Mouse (Mus musculus) left cerebral cortex, adult 8-10 months (tissue): ENCODE data around the gene Hist2h3c1. TPM values are rescaled to one million over a fixed set of nuclear protein-coding genes. Genes with fewer than 3 reads are reported as not detected.
"Not testable (repeated sequence)": the region's sequence is repeated elsewhere in the genome, so short reads cannot be mapped to it uniquely, and the experiment has no call there.

Source experiments
- DNase-seq, 2 experiments: peaks; one replicate each; pipeline ENCODE4 v3.0.0; 2022; ENCODE audit warnings: low spot score in 2 of 2
- total RNA-seq, 4 experiments: library from RNA; stranded (reverse); gene quantifications; 2 replicates each; pipeline ENCODE4 v1.2.4; 2022

The Hist2h3c1 gene
- total RNA-seq, 4 experiments from 2014 or later, result not detected

GRCm38 (mm10) chr3:96234914-96235313 lies 11.6 kb upstream of the Hist2h3c1 start:
- no peak for DNase-seq

- no peak for DNase-seq
These were observed 10.6 kb upstream of the Hist2h3c1 start for GRCm38 (mm10) chr3:96235836-96236235.

- no peak for DNase-seq
These were observed 9.6 kb upstream of the Hist2h3c1 start for GRCm38 (mm10) chr3:96236834-96237334.

- DNase-seq, result no peak
These were observed 9.1 kb upstream of the Hist2h3c1 start for GRCm38 (mm10) chr3:96237335-96237903.

DNA sequence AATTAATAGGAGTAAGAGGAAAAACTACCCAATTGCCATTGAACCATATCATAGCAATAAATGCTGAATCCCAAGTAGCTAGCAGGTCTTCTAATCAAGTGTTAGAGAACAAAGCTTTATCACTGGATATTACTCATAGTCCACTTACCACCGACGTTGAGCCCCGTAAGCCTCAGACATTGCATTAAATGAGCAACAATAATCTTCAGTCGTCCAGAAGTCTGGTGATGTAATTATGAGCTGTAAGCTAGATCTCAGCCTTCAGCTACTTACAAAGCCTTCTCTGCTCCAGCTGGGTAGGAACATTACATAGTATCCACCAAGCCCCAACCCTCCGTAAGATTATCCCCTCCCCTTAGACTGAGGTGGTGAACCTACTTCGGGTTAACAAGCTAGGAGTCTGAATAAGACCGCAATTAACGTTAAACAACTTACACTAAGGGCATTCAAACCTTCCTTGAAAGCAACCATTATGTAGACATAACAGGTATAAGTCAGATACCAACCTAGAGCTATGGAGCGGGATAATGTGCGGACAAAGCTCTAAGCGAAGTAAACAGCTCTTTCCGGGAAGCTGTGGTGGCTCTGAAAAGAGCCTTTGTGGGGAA lies 8.5 kb upstream of the Hist2h3c1 start:
- DNase-seq, result no peak

- not testable (repeated sequence) for DNase-seq
These were observed 7.3 kb upstream of the Hist2h3c1 start, which contains the start of gene Hist2h3c2 for GRCm38 (mm10) chr3:96238954-96239793. Hist2h3c2 (minus strand) TSS chr3:96239127.

GRCm38 (mm10) chr3:96239949-96240798 lies 6.3 kb upstream of the Hist2h3c1 start, which contains the start of gene Hist2h2aa2:
Hist2h2aa2 (minus strand) TSS chr3:96240276.
- peak; percentile 92 to 100 for DNase-seq

DNA sequence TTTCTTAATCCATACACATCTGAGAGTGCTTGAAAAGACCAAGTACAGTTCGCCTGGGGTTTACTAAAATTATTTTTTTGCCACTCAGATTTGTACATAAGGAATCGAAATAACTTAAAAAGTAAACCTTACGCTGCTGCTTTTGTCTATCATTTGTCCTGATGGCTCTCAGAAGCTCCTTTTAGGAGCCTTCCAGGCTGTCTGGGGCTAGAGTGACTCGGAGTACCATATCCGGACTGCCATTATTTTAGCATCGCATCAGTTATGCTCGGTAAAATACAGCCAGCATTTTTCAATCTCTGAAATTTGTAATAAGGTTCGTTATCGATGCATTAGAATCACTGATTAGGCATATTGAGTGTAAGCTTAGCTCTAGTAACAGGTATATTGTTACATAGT lies 5.7 kb upstream of the Hist2h3c1 start:
- no peak for DNase-seq

DNA sequence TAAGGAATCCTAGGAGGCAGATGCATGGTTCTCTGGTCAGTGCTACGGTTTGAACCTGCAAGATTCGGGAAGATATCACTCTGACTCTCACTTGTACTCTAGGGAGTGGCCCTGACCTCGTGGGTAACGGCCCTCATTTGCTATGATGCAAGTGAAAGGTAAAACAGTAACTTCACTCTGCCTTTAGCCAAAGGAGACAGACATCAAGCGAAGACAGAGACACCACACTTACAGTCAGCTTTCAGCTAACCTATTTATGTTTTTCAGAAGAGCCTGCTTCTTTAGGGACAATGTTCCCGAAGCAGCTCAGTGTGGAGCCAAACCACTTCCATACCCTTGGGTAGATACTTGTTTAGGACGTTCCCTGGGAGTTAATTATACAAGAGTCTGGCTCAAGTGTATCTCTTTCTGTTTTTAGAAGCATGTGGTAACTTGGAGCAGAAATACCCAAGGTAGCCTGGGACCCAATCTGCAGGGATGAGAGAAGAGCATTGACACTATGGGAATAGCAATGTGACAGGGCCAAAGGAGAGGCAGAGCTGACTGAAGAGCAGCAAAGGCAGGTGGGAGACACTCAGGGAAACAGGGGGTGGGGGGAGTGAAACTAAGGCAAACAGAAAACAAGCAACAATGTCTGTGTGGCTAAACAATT lies 2.4 kb upstream of the Hist2h3c1 start:
- no peak for DNase-seq

DNA sequence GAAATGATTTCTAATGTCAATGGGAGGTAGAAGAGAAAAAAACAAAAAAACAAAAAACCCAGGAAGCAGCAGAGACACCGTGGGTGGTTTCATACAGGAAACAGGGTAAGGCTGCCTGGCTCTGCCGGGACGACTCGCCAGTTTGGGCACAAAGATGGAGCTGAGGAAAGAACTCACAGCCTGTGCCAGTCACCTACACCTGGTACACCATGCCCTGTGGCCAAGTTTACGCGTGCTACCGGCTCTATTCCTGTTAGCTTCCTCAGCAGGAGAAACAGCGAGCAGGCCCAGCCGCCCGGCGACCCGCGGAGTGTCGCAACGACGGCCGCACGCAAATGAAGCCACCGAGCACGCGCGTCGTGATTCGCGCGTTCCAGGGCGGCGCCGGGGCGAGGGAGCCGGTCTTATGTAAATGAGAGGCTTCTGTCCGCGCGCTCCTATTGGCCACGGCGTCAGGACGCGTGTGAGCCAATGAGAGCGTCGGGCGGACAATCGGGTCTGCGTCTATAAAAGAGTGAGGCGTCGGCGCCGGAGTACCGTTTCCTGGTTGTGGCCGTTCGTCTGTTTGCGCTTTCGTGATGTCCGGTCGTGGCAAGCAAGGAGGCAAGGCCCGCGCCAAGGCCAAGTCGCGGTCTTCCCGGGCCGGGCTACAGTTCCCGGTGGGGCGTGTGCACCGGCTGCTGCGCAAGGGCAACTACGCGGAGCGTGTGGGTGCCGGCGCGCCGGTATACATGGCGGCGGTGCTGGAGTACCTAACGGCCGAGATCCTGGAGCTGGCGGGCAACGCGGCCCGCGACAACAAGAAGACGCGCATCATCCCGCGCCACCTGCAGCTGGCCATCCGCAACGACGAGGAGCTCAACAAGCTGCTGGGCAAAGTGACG lies 1.2 kb upstream of the Hist2h3c1 start, which contains the start of gene Hist2h2aa1:
Hist2h2aa1 (plus strand) TSS at position 495 of the 884 bp plus-strand sequence.
- DNase-seq, result peak; percentile 82 to 89

- DNase-seq, result not testable (repeated sequence)
These were observed 467 bp upstream of the Hist2h3c1 start for GRCm38 (mm10) chr3:96246018-96246417.

GRCm38 (mm10) chr3:96247356-96248140 lies 1.1 kb downstream of the Hist2h3c1 start:
- no peak for DNase-seq

DNA sequence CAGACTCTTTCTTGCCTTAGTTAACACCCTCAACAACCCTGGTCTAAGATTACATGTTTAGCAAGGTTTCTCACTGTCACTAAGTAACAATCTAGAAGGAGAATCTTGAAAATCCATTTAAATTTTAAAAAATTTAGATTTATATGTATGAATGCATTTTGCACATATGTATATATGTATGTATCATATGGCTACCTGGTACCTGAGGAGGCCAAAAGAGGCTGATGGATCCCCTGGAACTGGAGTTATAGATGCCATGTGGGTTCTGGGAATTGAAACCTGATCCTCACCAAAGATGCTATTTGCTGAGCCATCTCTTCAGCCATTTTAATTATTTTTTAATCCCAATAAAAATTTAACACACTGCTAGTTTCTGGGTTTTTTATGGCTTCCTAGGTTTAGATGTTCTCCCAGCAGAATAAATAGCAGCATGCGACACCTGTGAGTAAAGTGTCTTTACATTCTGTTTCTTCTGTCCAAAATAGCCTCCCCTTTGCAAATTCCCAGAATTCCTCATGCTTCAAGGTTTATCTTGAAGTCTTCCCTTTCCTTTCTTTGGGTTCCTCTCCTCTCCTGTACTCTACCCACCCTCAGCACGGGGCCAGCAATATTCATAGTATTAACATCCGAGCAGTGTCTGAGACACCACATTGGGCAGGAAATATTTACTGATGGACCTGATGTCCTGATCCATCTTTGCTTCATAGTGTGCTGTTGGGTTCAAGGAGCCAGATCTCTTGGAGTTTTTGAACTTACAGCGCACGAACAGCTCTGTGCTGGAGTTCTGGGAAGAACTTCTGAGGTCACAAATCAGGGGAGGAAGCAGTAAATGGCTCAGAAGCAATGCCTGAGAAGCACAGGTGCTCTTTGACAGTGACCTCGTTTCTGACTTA lies 1.9 kb downstream of the Hist2h3c1 start:
- no peak for DNase-seq

- no peak for DNase-seq
These were observed 2.5 kb downstream of the Hist2h3c1 start for GRCm38 (mm10) chr3:96249034-96249345.

DNA sequence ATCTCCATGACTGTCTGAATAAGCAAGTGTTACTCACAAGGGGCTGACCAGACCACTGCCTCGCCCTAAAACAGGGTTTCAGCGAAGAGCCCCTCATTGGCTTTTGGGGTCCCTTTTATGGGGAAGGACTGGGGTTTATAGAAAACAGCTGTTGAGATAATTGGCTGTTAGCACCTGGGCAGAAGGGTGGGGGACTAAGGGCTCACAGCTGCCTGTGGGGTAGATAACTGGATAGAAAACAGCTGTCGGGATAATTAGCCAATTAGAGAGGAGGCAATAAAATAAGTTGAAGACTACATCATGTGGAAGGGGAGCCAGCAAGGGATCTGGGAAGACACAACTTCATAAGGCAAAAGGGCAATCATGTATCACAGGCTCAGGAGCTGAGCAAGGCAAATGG lies 4.4 kb downstream of the Hist2h3c1 start:
- DNase-seq, result no peak

GRCm38 (mm10) chr3:96251787-96252186 lies 5.3 kb downstream of the Hist2h3c1 start:
- no peak for DNase-seq

- DNase-seq, result no peak
These were observed 8.3 kb downstream of the Hist2h3c1 start for GRCm38 (mm10) chr3:96254683-96255355.
